Comparison of ENCODE assay signal across 19 mouse cellular contexts in genomic region chr8:75320614-75321013, GRCm38 (mm10).
"Had no signal": no experiment of that assay in that cellular context is flagged by ENCODE, and none has a peak within 500 bp of the region (broad histone marks: within the 10 kb centered on the region; RNA-seq: fewer than 3 reads in every experiment).

No protein-coding gene starts in this region.

- H3K27ac ChIP-seq: lung, embryonic 15.5 days; macrophage; midbrain, embryonic 13.5 days; midbrain, embryonic 15.5 days; neural tube, embryonic 12.5 days; stomach, embryonic 15.5 days; stomach, postnatal 0 days had no signal

- DNase-seq: liver, postnatal 0 days; lung, adult 2 months; lung, postnatal 14 days; lung, postnatal 36 days; right cerebral cortex, postnatal 14 days; thymus, adult 2 months; thymus, postnatal 25 days; thymus, postnatal 4 days had no signal

- H3K9me3 ChIP-seq: lung, embryonic 15.5 days; megakaryocyte, embryonic 14.5 days; midbrain, embryonic 13.5 days; midbrain, embryonic 15.5 days; neural tube, embryonic 12.5 days; stomach, embryonic 15.5 days had no signal

- H3K4me1 ChIP-seq: lung, embryonic 15.5 days; megakaryocyte, embryonic 14.5 days; midbrain, embryonic 13.5 days; midbrain, embryonic 15.5 days; neural tube, embryonic 12.5 days; stomach, embryonic 15.5 days had no signal

- H3K9ac ChIP-seq: liver, postnatal 0 days; lung, embryonic 15.5 days; midbrain, embryonic 13.5 days; midbrain, embryonic 15.5 days; neural tube, embryonic 12.5 days; stomach, embryonic 15.5 days had no signal

- H3K27me3 ChIP-seq: lung, embryonic 15.5 days; megakaryocyte, embryonic 14.5 days; midbrain, embryonic 13.5 days; midbrain, embryonic 15.5 days; neural tube, embryonic 12.5 days; stomach, embryonic 15.5 days had no signal

- H3K4me2 ChIP-seq: lung, embryonic 15.5 days; midbrain, embryonic 11.5 days; midbrain, embryonic 13.5 days; midbrain, embryonic 15.5 days; neural tube, embryonic 12.5 days; stomach, embryonic 15.5 days had no signal

- ATAC-seq: liver, postnatal 0 days; lung, postnatal 0 days; midbrain, embryonic 13.5 days; midbrain, embryonic 15.5 days had no signal

- H3K4me3 ChIP-seq: lung, embryonic 15.5 days; megakaryocyte, embryonic 14.5 days; midbrain, embryonic 13.5 days; midbrain, embryonic 15.5 days; myocyte; neural tube, embryonic 12.5 days; stomach, embryonic 15.5 days had no signal

- H3K36me3 ChIP-seq: lung, embryonic 15.5 days; midbrain, embryonic 13.5 days; midbrain, embryonic 15.5 days; neural tube, embryonic 12.5 days; stomach, embryonic 15.5 days had no signal
